Mouse (Mus musculus) heart, postnatal 25 days (tissue): ENCODE results near the gene Rnf181. TPM values are rescaled to one million over a fixed set of nuclear protein-coding genes. Genes with fewer than 3 reads are reported as not detected.

Experiments used
- DNase-seq: peaks from one replicate; pipeline ENCODE4 v3.0.0; 2022; ENCODE audit warnings: low spot score
- intact Hi-C: fragments of 180-260 bp; cut with DNase I; formaldehyde crosslinking; loops from one replicate; pipeline ENCODE4 v1.15.1; 2025
- total RNA-seq, 2 experiments: library from RNA; stranded (reverse); gene quantifications; 2 replicates each; pipeline ENCODE4 v1.2.3; 2021

The Rnf181 gene
- total RNA-seq, 2 experiments from 2014 or later = 33.9 to 41.2 TPM

- intact Hi-C loops = no loop called here
- DNase-seq = no peak
These were observed 19.8 kb upstream of the Rnf181 start for GRCm38 (mm10) chr6:72386561-72386960.

GRCm38 (mm10) chr6:72385258-72385657, 18.5 kb upstream of the Rnf181 start:
- intact Hi-C loops = no loop called here
- DNase-seq = no peak

- intact Hi-C loops = loop anchor here (5.0 kb wide), 1 partner anchor 102 kb away; no protein-coding TSS in a partner anchor
- DNase-seq = no peak
These were observed 17.2 kb upstream of the Rnf181 start for GRCm38 (mm10) chr6:72383952-72384351.

- intact Hi-C loops = loop anchor here (5.0 kb wide), 1 partner anchor 101 kb away; no protein-coding TSS in a partner anchor
- DNase-seq = no peak
These were observed 16.5 kb upstream of the Rnf181 start for GRCm38 (mm10) chr6:72383142-72383820.

- intact Hi-C loops = loop anchor here (5.0 kb wide), 1 partner anchor 100 kb away; no protein-coding TSS in a partner anchor
- DNase-seq = no peak
These were observed 15.7 kb upstream of the Rnf181 start for GRCm38 (mm10) chr6:72382494-72382893.

GRCm38 (mm10) chr6:72380131-72380770, 13.5 kb upstream of the Rnf181 start, which contains the start of gene Vamp5:
TSS of gene Vamp5 (minus strand) at chr6:72380468.
- intact Hi-C loops = loop anchor here (5.0 kb wide), 1 partner anchor 98 kb away; no protein-coding TSS in a partner anchor

GRCm38 (mm10) chr6:72379377-72380130, 12.8 kb upstream of the Rnf181 start:
- DNase-seq = no peak
- intact Hi-C loops = loop anchor here (5.0 kb wide), 1 partner anchor 97 kb away; no protein-coding TSS in a partner anchor

More at GRCm38 (mm10) chr6:72380131-72380770, 13.5 kb upstream of the Rnf181 start, which contains the start of gene Vamp5:
- peak; percentile 80 for DNase-seq

GRCm38 (mm10) chr6:72378510-72379234, 11.9 kb upstream of the Rnf181 start:
- intact Hi-C loops = no loop called here
- no peak for DNase-seq

GRCm38 (mm10) chr6:72374820-72375563, 8.2 kb upstream of the Rnf181 start:
- no peak for DNase-seq

GRCm38 (mm10) chr6:72374206-72374605, 7.5 kb upstream of the Rnf181 start:
- no peak for DNase-seq
- intact Hi-C loops = no loop called here

More at GRCm38 (mm10) chr6:72374820-72375563, 8.2 kb upstream of the Rnf181 start:
- intact Hi-C loops = no loop called here

- intact Hi-C loops = no loop called here
- no peak for DNase-seq
These were observed 6.4 kb upstream of the Rnf181 start for GRCm38 (mm10) chr6:72373184-72373583.

GRCm38 (mm10) chr6:72371571-72371970, 4.8 kb upstream of the Rnf181 start:
- no peak for DNase-seq
- intact Hi-C loops = no loop called here

GRCm38 (mm10) chr6:72371147-72371546, 4.4 kb upstream of the Rnf181 start:
- DNase-seq = no peak
- intact Hi-C loops = no loop called here

GRCm38 (mm10) chr6:72370091-72370490, 3.3 kb upstream of the Rnf181 start:
- intact Hi-C loops = no loop called here
- no peak for DNase-seq

GRCm38 (mm10) chr6:72369557-72369956, 2.8 kb upstream of the Rnf181 start:
- intact Hi-C loops = no loop called here
- no peak for DNase-seq

GRCm38 (mm10) chr6:72367460-72367974, 761 bp upstream of the Rnf181 start:
- intact Hi-C loops = no loop called here

GRCm38 (mm10) chr6:72366304-72366703, 452 bp downstream of the Rnf181 start:
- intact Hi-C loops = no loop called here

More at GRCm38 (mm10) chr6:72367460-72367974, 761 bp upstream of the Rnf181 start:
- DNase-seq = no peak

GRCm38 (mm10) chr6:72364985-72365384, 1.8 kb downstream of the Rnf181 start:
- intact Hi-C loops = no loop called here
- no peak for DNase-seq

More at GRCm38 (mm10) chr6:72366304-72366703, 452 bp downstream of the Rnf181 start:
- no peak for DNase-seq

- intact Hi-C loops = no loop called here
- DNase-seq = no peak
These were observed 2.7 kb downstream of the Rnf181 start for GRCm38 (mm10) chr6:72364009-72364408.
